Mouse (Mus musculus): ENCODE measurements around the gene Ccdc120.

Ccdc120 gene

DNA sequence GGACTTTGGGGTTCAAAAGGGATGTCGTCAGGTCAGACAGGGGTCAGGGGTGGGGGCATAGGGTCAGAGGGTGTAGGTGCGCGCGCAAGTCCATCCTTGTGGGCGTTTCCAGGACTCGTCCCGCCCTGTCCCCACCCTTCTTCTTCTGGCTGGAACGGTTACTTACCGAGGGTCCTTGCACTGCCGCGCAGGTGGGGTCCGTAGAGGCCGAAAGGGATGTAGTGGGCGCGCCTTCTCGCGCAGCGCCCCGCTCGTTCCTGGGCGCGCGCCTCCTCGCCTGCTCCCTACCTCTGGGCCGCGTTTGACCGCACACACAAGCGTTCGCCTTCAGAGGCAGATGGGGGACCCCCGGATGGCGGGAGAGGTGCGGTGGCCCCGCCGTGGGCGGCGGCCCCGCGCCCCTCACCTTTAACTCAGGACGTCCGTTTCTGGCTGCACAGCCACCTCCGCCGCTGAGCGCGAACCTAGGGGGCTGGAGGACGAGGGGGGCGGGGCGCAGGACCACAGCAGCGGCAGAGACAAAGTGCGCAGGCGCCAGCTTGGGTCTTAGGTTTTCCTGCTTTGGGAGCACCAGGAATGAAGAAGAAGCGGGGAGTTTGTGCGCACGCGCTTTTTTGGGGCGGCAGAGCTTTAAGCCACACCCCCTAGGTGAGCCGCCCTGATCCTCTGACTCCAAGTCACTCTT is at the start of gene Ccdc120:
Gene Ccdc120, minus strand, starts transcription at position 474 of the 685 bp plus-strand sequence.
- no peak for DNase-seq (ENCODE audit: low spot score)

DNA sequence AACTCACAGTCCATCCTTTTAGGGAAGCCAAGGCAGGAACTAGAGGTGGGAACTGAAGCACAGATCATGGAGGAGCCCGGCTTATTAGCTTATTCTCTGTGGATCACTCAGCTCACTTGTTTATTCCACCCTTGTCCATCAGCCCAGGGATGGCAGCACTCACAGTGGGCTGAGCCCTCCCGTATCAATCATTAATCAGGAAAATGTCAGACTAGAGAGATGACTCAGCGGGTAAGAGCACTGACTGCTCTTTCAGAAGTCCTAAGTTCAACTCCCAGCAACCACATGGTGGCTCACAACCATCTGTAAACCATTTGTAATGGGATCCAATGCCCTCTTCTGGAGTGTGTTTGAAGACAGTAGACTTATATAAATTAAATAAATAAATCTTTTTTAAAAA is 46.6 kb upstream of the Ccdc120 start:
- DNase-seq (ENCODE audit: low spot score), result no peak

DNA sequence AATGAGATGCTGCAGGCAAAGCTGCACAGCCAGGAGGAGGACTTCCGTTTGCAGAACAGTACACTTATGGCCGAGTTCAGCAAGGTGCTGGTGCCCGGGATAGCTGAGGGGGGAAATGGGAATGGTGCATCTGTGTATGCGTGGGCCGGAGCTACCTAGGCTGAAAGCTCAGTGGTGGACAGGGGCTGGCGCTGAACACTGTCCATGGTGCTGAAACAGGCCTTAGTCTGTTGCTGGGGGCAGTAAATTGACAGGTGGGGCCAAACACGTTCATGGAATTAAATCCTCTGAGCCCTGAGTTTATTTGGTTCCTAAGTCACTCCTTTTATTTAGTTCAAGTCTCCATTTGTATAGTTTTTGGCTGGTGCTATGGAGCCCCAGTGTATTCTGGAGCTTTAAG is 44.3 kb upstream of the Ccdc120 start:
- no peak for DNase-seq (ENCODE audit: low spot score)

DNA sequence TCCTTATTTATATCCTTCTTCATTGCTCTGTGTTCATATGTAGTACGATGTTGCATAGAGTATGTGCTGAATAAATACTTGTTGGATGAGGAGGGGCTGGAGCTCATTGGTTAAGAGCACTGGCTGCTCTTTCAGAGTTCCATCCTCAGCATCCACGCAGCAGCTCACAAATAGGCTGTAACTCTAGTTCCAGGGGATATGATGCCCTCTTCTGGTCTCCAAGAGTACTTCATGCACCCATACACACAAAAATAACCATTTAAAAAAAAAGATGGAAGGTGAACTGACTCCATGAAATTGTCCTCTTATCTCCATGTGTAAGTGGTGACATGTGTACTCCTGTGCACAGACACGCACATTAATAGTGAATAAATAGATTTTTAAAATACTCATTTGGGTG is 42.7 kb upstream of the Ccdc120 start:
- DNase-seq (ENCODE audit: low spot score), result no peak

DNA sequence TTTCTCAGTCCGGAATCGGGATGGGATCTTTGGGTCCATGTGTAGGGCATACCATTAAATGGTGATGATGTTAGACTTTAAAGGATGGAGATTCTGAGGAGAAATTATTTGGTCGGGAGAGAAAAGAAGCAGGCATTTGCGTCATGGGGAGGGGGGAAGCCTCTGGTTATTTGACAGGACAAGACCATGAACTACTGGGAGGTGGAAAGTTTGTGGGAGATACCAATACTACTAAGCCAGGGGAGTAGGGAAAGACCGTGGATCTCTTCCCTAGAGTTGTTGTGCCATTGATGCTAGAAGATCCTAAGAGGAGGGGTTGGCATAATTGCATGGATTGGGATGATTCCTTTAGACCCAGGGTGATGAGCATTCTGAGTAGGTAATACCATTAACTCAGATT is 39.6 kb upstream of the Ccdc120 start:
- DNase-seq (ENCODE audit: low spot score), result no peak

DNA sequence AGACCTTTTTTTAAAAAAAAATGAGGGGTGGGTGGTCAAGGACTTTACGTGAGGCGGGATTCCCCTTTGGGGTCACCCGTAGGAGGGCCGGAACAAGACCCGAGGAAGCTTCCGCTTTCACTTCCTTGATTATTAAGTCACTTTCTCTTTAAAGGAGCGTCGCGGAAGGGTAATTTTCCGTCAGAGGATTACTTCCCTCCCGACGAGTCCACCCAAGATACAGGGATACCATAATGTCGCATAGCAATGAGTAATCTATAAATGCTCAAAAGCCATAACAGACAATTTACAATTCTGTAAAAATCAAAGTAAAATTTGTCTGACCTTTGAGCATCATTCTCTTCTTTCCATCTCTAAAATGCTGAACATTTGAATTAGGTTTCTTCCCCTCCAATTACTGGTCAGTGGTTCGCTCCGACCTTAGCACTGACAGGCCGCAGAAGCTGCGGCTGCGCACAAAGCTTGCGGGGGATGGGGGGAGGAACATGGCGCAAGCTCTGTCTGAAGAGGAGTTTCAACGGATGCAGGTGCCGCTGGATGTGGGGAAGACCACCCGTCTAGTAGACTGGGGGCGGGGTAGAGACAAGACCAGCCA is 38.9 kb upstream of the Ccdc120 start, which contains the start of gene Gripap1:
Gene Gripap1, plus strand, starts transcription at position 224 of the 595 bp plus-strand sequence.
- DNase-seq (ENCODE audit: low spot score), result peak; percentile 56

DNA sequence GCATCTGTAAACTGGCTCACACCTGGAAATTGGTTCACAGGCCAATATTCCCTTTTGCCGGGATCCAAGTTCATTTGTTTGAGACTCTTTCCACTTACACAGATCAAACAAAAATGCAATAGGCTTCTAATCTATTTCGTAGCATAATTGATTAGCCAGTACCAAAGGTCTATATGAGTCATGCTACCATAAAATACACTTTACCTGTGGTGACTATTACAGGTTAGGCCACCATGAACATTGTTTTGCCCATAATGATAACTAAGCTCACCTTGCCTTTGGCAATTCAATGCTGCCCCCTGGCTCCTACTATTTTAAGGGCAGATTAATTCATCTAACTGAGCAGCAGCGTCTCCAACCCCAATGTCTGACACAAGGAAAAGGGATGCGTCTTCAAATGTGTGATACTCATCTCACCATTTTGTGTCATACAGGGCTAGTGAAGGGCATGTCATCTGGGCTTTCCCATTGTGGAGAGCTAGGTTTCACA is 31.9 kb upstream of the Ccdc120 start:
- DNase-seq (ENCODE audit: low spot score), result no peak

DNA sequence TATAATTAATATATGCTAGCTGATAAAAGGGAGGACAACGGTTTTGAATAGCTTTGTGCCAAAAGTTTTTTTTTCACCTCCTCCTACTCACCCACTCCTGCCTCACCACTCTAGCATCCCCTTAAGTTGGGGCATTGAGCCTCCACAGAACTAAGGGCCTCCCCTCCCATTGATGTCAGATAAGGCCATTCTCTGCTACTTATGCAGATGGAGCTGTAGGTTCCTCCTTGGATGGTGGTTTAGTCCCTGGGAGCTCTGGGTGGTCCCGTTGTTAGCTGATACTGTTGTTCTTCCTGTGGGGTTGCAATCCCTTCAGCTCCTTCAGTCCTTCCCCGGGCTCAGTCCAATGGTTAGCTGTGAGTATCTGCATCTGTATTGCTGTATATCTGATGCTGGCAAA is 28.6 kb upstream of the Ccdc120 start:
- no peak for DNase-seq (ENCODE audit: low spot score)

DNA sequence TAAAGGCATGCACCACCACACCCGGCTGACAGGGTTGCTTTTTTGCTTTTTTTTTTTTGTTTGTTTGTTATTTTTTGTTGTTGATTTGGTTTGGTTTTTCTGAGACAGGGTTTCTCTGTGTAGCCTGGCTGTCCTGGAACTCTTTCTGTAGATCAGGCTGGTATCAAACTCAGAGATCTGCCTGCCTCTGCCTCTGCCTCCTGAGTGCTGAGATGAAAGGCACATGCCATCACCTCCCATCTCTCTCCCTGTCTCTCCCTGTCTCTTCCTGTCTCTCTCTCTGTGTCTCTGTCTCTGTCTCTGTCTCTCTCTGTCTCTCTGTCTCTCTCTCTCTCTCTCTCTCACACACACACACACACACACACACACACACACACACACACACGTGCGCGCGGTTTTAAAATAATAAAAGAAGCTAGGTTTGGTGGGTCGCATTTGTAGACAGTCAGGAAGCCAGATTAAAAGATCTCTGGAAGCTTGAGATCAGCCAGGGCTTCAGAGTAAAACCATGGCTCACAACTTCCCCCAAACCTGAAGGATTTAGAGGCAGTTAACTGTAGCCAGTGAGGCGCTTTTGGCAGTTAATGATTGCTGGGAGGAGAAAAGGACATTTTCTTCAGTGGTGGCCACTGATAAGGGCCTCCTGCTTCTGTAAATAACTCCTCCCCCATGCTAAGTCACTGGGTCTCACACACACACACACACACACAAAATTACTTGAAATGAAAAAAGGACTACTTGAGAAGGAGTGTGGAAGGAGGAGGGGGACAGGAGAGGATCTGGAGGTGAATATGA is 27.9 kb upstream of the Ccdc120 start:
- DNase-seq (ENCODE audit: low spot score), result no peak

DNA sequence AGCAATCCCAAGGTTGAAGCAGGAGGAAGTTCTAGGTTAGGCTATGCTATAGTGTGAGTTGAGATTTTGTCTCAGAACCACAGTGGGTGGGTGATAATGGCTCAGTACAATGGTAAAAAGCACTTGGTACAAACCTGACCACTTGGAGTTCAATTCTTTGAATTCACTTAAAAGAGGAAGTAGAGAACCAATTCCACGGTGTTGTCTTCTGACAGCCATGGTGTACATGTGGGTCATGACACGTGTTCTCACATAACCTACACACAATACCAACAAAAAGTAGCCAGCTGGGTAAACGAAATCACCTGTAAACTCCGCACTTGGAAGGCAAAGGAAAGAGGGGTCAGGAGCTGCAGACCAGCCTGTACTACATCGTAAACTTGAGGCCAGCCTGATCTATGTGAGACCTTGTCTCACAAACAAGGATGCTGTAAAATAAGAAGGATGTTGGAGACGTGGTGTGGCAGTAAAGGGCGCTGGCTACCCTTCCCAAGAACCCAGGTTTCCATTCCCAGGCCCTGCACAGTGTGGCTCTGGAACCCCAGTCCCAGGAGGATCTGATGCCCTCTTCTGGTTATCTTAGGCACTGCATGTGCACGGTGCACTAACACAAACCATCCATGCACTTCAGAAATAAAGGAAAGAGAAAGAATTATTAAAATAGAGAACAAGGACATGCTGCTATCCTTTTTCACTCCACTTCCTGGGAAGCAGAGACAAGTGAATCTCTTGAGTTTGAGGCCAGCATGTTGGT is 25.8 kb upstream of the Ccdc120 start:
- DNase-seq (ENCODE audit: low spot score), result peak; percentile 38

DNA sequence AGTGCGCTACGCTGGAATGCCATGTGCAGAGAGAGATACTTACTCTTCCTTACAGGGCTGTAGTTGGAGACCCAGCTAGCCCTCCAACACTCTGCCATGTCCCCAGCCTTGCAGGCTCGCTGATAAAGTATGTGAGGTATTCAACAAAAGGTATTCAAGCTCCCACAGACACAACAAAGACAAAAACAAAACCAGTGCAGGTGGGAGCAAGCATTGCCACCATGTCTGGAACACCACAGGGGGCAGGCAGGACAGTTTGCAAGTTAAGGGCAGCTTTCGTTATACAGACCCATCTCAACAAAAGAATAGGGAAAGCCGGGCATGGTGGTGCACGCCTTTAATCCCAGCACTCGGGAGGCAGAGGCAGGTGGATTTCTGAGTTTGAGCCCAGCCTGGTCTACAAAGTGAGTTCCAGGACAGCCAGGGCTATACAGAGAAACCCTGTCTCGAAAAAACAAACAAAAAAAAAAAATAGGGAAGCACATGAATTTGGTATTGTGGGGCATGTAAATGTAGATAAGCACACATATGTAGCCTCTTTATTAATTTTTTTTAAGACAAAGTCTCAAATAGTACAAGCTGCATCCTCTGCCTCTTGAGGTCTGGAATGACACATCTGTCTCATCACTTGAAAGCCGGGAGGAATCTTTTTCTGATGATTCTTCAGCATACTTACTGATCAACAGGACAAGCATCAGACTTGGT is 24.9 kb upstream of the Ccdc120 start:
- no peak for DNase-seq (ENCODE audit: low spot score)

DNA sequence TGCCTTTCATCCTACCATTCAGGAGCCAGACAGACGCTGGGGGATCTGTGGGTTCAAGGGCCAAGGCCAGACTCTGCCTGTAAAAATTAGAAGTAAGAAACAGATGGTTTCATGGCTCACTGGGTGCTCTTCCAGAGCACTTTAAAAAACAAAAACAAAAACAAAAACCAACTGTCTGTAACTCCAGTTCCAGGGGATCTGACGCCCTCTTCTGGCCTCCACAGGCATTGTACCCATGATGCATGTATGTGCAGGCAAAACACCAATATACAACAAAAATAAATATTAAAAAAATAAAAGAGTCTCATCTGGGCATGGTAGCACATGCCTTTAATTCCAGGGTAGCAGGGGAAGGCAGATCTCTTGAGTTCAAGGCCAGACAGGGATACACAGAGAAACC is 22.1 kb upstream of the Ccdc120 start:
- no peak for DNase-seq (ENCODE audit: low spot score)

DNA sequence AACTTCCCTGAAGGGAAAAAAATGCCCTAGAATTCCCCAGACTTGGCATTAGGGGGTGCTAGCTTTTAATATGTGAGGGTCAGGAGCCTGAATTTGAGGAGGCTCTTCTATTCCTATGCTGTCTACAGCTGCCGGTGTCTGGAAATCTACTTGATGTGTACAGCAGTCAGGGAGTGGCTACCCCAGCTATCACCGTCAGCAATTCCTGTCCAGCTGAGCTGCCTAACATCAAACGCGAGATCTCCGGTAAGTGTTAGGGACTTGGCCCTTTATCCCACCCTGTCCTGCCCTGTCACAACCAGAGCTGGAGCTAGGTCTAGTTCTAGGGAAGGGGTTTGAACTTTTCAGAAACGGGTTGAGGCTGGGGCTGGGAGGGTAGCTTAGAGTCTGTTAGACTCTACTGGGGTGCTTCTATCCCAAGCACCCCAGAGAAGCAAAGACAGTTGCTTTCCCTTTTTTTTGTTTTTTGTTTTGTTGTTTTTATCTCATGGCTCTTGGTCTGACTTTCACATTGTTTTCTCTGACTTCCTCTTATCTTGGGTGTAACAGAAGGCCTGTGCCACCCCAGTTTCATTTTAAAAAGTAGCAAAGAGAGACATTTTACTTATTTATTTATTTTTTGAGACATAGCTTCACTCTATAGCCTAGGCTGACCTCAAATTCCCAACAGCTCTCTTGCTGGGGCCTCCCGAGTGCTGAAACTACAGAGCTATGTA is 18.8 kb upstream of the Ccdc120 start:
- no peak for DNase-seq (ENCODE audit: low spot score)

DNA sequence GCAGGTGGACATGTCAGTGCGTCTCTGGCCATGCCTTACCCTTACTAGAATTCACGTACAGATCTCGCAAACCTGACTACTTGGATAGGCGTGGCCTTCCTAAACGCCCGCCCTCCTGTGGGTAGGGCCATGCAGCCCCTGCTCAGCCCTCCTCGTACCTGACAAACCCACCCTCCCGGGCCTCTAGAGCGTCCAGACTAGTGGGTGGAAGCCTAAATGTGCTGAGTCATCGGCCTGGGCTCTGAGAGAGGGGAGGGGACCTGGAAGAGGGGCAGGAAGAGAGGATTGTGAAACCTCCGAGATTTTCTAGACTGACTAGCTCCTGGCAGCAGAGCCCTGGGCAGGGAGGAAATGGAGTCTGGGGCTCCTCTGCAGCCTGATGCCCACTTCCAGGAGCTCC is 15.1 kb upstream of the Ccdc120 start:
- DNase-seq (ENCODE audit: low spot score), result peak; percentile 46

DNA sequence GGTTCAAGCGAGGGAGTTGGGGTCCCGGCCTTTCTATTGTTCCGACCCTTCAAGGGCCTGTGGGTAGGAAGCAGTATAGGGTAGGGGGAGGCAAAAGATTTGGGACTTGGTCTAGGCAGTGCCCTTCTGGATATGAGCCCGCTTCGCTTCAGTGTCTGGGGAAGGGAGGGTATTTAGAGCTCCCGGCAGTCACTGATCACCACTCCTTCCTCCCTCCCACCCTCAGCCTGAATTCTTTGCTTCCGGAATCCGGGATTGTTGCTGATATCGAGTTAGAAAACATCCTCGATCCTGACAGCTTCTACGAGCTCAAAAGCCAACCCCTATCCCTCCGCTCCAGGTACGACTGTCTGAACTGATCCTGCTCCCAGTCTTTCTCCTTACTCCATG is 14.6 kb upstream of the Ccdc120 start:
- DNase-seq (ENCODE audit: low spot score), result no peak

DNA sequence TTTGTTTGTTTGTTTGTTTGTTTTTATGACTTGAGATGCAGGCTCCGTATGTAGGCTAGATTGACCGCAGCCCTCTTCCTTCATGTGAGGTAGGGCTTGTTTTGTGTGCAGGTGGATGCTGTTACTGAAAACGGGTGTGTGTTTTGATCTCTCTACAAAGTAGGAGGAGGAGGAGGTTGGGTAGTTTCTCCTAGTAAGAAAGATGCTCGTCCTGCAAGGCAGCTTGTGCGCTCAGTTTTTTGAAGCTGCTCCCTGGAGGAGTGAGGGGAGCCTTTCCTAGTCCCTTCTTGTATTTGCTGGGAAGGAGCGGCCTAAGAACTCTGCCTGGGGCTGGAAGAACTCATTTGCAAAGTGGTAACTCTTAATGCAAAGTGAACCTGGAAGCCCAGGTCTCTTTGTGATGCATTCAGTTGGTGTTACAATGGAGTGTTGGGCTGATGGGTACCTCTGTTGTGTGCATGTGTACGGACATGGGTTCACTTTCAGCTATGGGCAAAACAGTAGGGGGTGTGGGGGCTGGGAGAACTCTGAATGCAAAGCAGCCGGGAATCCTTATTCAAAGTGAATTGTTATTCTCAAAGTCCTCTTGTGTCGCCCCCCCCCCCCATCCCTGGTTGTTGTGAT is 14.1 kb upstream of the Ccdc120 start:
- DNase-seq (ENCODE audit: low spot score), result no peak

DNA sequence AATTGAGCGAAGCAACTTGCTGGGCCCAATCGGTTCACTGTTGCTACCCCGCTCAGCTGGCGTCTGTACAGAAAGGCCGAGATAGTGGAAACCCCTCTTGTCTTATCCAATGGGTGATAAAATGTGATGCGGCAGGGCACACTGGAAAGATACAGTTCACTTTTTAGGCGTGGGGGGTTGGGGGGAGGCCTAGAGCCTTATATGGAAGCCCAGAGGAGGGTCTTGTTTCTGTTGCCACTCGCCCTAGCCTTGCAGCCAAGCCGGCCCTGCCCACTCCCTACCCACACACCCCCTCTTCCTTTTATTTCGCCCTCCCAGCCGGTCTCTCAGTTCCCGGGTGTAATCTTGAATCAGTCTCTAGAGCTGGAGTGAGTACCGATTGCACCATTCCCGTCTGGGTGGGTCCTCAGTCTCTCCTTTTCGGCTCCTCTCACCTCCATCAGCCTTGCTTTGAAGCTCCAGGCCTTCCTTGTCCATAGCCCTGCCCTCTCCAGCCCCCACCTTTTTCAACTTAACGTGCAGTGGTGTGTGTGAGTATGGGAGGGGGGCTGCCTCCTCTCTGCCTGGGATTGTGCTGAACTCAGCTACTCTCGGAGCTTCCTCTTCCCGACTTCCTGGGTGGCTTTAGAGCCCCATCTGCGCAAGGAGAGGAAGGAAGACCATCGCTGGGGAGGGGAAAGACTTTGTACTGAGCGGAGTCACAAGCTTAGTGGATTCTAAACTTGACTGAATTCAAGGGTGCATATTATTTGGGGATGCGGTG is 13.1 kb upstream of the Ccdc120 start:
- peak; percentile 15 for DNase-seq (ENCODE audit: low spot score)

DNA sequence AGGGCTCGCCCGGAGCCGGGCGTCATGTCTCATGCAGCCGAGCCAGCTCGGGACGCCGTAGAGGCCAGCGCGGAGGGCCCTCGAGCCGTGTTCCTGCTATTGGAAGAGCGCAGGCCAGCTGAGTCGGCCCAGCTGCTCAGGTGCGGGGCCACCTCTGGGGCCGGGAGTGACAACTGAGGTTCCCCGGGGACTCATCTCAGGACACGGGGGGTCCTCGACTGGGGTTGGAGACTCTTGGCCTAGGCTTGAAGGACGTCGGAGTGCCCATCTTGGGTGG is 12.2 kb upstream of the Ccdc120 start:
- DNase-seq (ENCODE audit: low spot score), result no peak

DNA sequence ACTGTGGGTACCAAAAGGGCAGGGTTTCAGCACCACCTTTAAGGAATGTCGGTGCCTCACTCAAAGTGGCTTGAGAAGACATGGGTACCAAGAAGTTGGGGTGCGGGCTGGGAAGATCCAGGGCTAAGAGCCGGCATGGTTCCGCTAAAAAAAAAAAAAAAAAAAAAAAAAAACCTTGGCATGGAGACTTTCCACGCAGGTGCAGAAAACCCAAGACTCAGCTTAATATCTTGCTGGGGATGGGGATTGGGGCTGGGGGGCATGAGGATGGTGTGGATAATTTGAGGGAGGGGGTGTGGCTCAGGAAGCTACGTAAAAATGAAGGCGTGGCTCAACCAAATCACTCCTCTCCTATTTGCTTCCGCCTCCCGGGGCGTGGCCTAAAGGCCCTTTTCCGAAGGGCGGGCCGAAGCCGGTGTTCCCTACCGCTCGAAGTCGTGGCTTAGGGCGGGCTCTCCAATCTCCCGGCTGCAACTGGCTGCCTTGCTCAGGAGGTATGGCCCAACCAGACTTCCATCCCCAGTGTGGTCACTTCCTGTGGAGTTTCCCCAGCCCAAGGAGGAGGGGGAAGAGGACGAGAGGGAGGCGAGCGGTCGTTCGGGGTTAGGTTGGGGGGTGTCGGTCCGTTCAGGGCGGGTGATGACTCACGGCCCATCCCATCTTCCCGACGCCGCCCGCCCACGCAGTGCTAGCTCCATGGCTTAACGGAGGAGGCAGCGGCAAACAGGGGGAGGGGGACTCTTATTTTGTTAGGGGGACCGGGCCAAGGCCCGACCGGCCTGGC is 11.6 kb upstream of the Ccdc120 start, which contains the start of gene Tfe3:
Gene Tfe3, plus strand, starts transcription at position 424 of the 784 bp plus-strand sequence.
- DNase-seq (ENCODE audit: low spot score), result peak; percentile 74
